Mouse (Mus musculus) embryonic fibroblast, embryonic 13.5 days (primary cell): Measurements from ENCODE around the gene Nup62.

ENCODE experiments used
- CTCF ChIP-seq: IDR thresholded peaks from 2 replicates; pipeline ENCODE4 v1.5.1; 2011; ENCODE audit warnings: mild to moderate bottlenecking, control low read depth, low read length, moderate library complexity, borderline replicate concordance; ENCODE audit not compliant: insufficient read depth
- POLR2A ChIP-seq: IDR thresholded peaks from 2 replicates; pipeline ENCODE4 v1.6.1; 2011; ENCODE audit warnings: low read depth, mild to moderate bottlenecking, control low read depth, low read length, moderate library complexity

- TF ChIP-seq CTCF (no peak), POLR2A (peak; percentile 82; the same call in 1 of the 2 replicates)
Observed at GRCm38 (mm10) chr7:44815721-44816469, at the start of gene Nup62, which contains the start of gene Il4i1.
